Mouse (Mus musculus) kidney, embryonic 15.5 days (tissue): ENCODE measurements around the gene Kif6. TPM values are rescaled to one million over a fixed set of nuclear protein-coding genes. Genes with fewer than 3 reads are reported as not detected.
A peak's percentile ranks its signal among the peaks of the same experiment; 100 is the strongest.

Source experiments
- ATAC-seq: fragments of 200-750 bp; cut with Nextera tagmentation; replicated peaks from 2 replicates; pipeline ENCODE4 v1.8.0; 2017; ENCODE audit warnings: moderate TSS enrichment; ENCODE audit not compliant: low FRiP score
- H3K27ac ChIP-seq: fragments of 300-500 bp; sonication (generic); 2 replicates; pipeline ENCODE4 v1.5.1; 2015; ENCODE audit warnings: mild to moderate bottlenecking, inconsistent platforms
- H3K27me3 ChIP-seq: fragments of 300-500 bp; sonication (generic); 2 replicates; pipeline ENCODE4 v1.6.1; 2015; ENCODE audit warnings: inconsistent platforms
- H3K36me3 ChIP-seq: fragments of 300-500 bp; sonication (generic); 2 replicates; pipeline ENCODE4 v1.6.1; 2015; ENCODE audit warnings: inconsistent platforms
- H3K4me1 ChIP-seq: fragments of 300-500 bp; sonication (generic); 2 replicates; pipeline ENCODE4 v1.6.1; 2015; ENCODE audit warnings: inconsistent platforms
- H3K4me2 ChIP-seq: fragments of 300-500 bp; sonication (generic); 2 replicates; pipeline ENCODE4 v1.6.1; 2015; ENCODE audit warnings: moderate library complexity, mild to moderate bottlenecking, inconsistent platforms
- H3K4me3 ChIP-seq: fragments of 300-500 bp; sonication (generic); replicated peaks from 2 replicates; pipeline ENCODE4 v1.5.1; 2015; ENCODE audit warnings: mild to moderate bottlenecking, inconsistent platforms
- H3K9ac ChIP-seq: fragments of 300-500 bp; sonication (generic); 2 replicates; pipeline ENCODE4 v1.6.1; 2015; ENCODE audit warnings: mild to moderate bottlenecking, inconsistent platforms
- H3K9me3 ChIP-seq: fragments of 300-500 bp; sonication (generic); replicated peaks from 2 replicates; pipeline ENCODE4 v1.6.1; 2016; ENCODE audit warnings: inconsistent platforms
- WGBS: fragments of 180-500 bp; shearing (Covaris S2); methylation state at CpG from one replicate; pipeline ENCODE4 v1.1.7; 2015; ENCODE audit warnings: mixed read lengths; 5-methylcytosine and 5-hydroxymethylcytosine counted together
- polyA plus RNA-seq: library from polyadenylated mRNA; unstranded; fragments of >200 nt; fragmentation: Nextera tagmentation; extraction: Ambion mirVana; gene quantifications from 2 replicates; pipeline ENCODE4 v1.2.1, GENCODE M21; 2015

Kif6 gene
- polyA plus RNA-seq, 1 experiment from 2014 or later: 2.1 TPM

- no peaks in the 10 kb centered on the region for H3K9me3 ChIP-seq
- H3K4me2 ChIP-seq: no peak overlapping the region
- ATAC-seq: no peak
- H3K4me1 ChIP-seq: peaks cover 6% of the 10 kb centered on the region; the same call in 1 of the 2 replicates
- no peak overlapping the region for H3K9ac ChIP-seq
- H3K4me3 ChIP-seq: no peak overlapping the region
- 99% methylated on average over 2 of the region's 2 CpGs for WGBS
- H3K27me3 ChIP-seq: no peaks in the 10 kb centered on the region
- no peak overlapping the region for H3K27ac ChIP-seq
- no peaks in the 10 kb centered on the region for H3K36me3 ChIP-seq
Observed at GRCm38 (mm10) chr17:49726206-49726605, 111.3 kb downstream of the Kif6 start.

DNA sequence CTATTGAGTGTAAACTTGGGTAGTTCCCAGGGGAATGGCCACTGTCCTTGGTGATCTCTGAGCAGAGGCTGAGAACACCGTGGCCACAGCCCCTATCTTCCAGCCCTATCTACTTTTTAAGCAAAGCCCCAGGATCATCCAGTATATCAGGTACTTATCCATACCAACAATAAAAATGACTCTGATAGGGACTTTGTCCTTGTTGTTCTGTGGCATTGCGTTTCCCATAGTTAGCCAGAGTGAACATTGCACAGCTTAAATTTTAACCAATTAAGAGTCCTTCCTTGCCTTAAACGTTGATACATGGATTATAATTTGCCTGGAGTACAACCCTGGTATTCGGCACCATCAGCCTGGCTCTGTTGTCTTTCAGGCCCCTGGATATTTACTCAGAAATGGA is 112.0 kb downstream of the Kif6 start:
- Histone ChIP-seq H3K36me3 (no peaks in the 10 kb centered on the region), H3K9ac (no peak overlapping the region), H3K27ac (no peak overlapping the region), H3K9me3 (no peaks in the 10 kb centered on the region), H3K4me1 (peaks cover 6% of the 10 kb centered on the region; the same call in 1 of the 2 replicates), H3K4me2 (no peak overlapping the region), H3K4me3 (no peak overlapping the region), H3K27me3 (no peaks in the 10 kb centered on the region)
- no peak for ATAC-seq
- WGBS: 80% methylated on average over 4 of the region's 4 CpGs

DNA sequence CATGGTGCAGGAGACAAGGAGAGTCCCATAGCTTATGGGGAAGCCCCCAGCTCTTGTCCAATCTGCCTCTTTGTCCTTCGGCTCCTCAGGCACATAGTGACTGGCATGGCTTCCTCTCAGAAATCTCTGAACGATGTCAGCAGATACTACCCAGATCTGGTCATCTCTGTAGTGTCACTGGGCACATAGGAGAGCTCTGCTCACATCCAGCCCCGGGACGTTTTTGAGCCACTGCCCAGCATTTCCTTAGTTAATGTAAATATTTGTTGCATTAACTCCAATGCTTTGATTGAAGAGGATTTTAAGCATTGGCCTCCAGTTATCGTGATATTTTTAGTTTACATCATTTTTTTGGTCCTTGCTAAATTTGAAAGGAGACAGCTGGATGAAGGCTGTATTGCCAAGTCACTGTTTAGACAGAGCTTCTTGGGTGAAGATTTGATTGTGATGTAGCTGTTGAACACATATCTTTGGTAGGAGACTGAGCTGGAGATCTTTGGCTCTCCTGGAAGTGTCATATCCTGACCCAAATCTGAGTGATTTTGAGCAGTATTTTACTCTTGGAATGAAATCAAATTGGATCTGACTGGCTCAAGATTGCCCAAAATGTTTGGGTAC is 112.6 kb downstream of the Kif6 start:
- WGBS: 69% methylated on average over 5 of the region's 5 CpGs
- Histone ChIP-seq H3K4me2 (no peak overlapping the region), H3K27ac (no peak overlapping the region), H3K9me3 (no peaks in the 10 kb centered on the region), H3K4me3 (no peak overlapping the region), H3K4me1 (peaks cover 6% of the 10 kb centered on the region; the same call in 1 of the 2 replicates), H3K36me3 (no peaks in the 10 kb centered on the region), H3K9ac (no peak overlapping the region), H3K27me3 (no peaks in the 10 kb centered on the region)
- no peak for ATAC-seq

GRCm38 (mm10) chr17:49729856-49730255 is 114.9 kb downstream of the Kif6 start:
- Histone ChIP-seq H3K9ac (no peak overlapping the region), H3K4me1 (peaks cover 6% of the 10 kb centered on the region; the same call in 1 of the 2 replicates), H3K36me3 (no peaks in the 10 kb centered on the region), H3K27ac (no peak overlapping the region), H3K9me3 (no peaks in the 10 kb centered on the region), H3K27me3 (no peaks in the 10 kb centered on the region), H3K4me3 (no peak overlapping the region), H3K4me2 (no peak overlapping the region)
- ATAC-seq: no peak
- 88% methylated on average over 1 of the region's 1 CpGs for WGBS

DNA sequence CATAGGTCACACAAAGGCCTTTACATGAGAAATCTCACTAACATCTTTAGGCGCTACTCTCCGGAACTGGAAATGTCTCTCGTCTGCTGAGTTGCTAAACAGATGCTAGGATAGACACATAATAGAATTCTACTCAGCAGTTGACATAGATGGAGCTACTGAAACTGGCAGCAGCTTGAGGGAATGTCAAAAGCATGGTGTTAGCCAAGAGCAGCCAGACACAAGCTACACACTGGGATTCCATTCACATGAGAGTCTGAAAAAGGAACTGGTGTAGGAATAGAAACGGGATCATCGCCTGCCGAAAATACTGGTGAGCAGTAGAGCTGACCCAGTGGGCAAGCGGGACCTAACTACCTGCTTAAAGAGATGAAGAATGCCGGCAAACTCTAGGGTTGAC is 117.8 kb downstream of the Kif6 start:
- H3K27ac ChIP-seq: no peak overlapping the region
- H3K4me2 ChIP-seq: no peak overlapping the region
- no peaks in the 10 kb centered on the region; the same call in 1 of the 2 replicates for H3K9me3 ChIP-seq
- H3K4me1 ChIP-seq: no peaks in the 10 kb centered on the region
- no peak for ATAC-seq
- H3K4me3 ChIP-seq: no peak overlapping the region
- H3K27me3 ChIP-seq: no peaks in the 10 kb centered on the region
- WGBS: 94% methylated on average over 8 of the region's 8 CpGs
- H3K36me3 ChIP-seq: no peaks in the 10 kb centered on the region
- H3K9ac ChIP-seq: no peak overlapping the region

GRCm38 (mm10) chr17:49734079-49734478 is 119.1 kb downstream of the Kif6 start:
- no peak overlapping the region for H3K4me2 ChIP-seq
- no peaks in the 10 kb centered on the region for H3K36me3 ChIP-seq
- no peaks in the 10 kb centered on the region; the same call in 1 of the 2 replicates for H3K9me3 ChIP-seq
- no peak for ATAC-seq
- H3K27ac ChIP-seq: no peak overlapping the region
- WGBS: 81% methylated on average over 6 of the region's 6 CpGs
- H3K27me3 ChIP-seq: no peaks in the 10 kb centered on the region
- H3K9ac ChIP-seq: no peak overlapping the region
- H3K4me3 ChIP-seq: no peak overlapping the region
- peaks cover 3% of the 10 kb centered on the region; the same call in 1 of the 2 replicates for H3K4me1 ChIP-seq

DNA sequence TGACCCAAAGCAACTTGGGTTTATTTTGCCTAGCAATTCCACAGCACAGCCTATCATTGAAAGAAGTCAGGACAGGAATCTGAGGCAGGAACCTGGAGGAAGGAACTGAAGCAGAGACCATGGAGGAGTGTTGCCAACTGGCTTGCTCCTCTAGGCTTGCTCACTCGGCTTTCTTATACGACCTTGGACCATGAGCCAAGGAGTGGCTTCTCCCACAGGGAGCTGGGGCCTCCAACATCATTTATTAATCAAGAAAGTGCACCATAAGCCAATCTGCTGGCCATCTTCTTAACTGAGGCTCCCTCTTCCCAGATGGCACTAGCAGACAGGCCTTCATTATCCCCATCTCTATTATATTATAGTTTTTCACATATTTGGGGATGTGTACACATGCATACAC is 119.8 kb downstream of the Kif6 start:
- 81% methylated on average over 2 of the region's 2 CpGs for WGBS

GRCm38 (mm10) chr17:49736364-49736763 is 121.4 kb downstream of the Kif6 start:
- H3K36me3 ChIP-seq: no peaks in the 10 kb centered on the region
- peaks cover 3% of the 10 kb centered on the region; the same call in 1 of the 2 replicates for H3K4me1 ChIP-seq
- no peak overlapping the region for H3K27ac ChIP-seq
- WGBS: 83% methylated on average over 3 of the region's 3 CpGs
- H3K27me3 ChIP-seq: no peaks in the 10 kb centered on the region
- H3K9ac ChIP-seq: no peak overlapping the region
- no peaks in the 10 kb centered on the region; the same call in 1 of the 2 replicates for H3K9me3 ChIP-seq
- H3K4me2 ChIP-seq: no peak overlapping the region
- no peak for ATAC-seq
- H3K4me3 ChIP-seq: no peak overlapping the region

More for the DNA sequence above, 119.8 kb downstream of the Kif6 start:
- Histone ChIP-seq H3K4me1 (peaks cover 3% of the 10 kb centered on the region; the same call in 1 of the 2 replicates), H3K27ac (no peak overlapping the region), H3K36me3 (no peaks in the 10 kb centered on the region), H3K9ac (no peak overlapping the region), H3K9me3 (no peaks in the 10 kb centered on the region; the same call in 1 of the 2 replicates), H3K4me2 (no peak overlapping the region), H3K27me3 (no peaks in the 10 kb centered on the region), H3K4me3 (no peak overlapping the region)
- no peak for ATAC-seq

DNA sequence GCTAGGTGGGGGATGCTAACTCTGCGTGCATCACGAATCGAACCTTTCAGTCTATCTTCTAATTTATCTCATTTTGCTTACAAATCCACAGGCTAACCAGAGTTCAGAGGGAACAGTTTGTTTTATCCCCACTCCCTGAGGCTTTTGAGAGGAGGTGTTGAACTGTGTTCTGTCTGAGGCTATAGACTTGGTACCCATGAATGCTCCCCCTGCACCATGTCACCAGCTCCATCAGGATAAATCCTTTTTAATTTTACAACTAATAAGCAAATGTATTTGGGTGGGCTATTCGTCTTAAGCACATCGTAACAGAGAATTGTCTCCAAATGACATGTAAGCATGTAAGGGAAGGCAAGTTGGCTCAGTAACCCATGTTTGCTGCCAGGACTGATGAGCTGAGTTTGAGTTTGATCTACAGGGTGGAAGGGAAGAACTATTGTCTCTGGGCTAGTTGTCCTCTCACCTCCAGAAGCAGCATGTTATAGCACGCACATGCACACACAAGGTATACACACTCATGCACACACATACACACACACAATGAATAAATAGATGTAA is 122.4 kb downstream of the Kif6 start:
- Histone ChIP-seq H3K27ac (no peak overlapping the region), H3K4me1 (peaks cover 3% of the 10 kb centered on the region; the same call in 1 of the 2 replicates), H3K9me3 (no peaks in the 10 kb centered on the region; the same call in 1 of the 2 replicates), H3K4me3 (no peak overlapping the region), H3K9ac (no peak overlapping the region), H3K36me3 (no peaks in the 10 kb centered on the region), H3K4me2 (no peak overlapping the region), H3K27me3 (no peaks in the 10 kb centered on the region)
- WGBS: 90% methylated on average over 6 of the region's 6 CpGs
- no peak for ATAC-seq

GRCm38 (mm10) chr17:49738351-49738750 is 123.4 kb downstream of the Kif6 start:
- H3K4me2 ChIP-seq: no peak overlapping the region
- H3K27ac ChIP-seq: no peak overlapping the region
- no peak overlapping the region for H3K4me3 ChIP-seq
- no peaks in the 10 kb centered on the region for H3K27me3 ChIP-seq
- H3K4me1 ChIP-seq: peaks cover 3% of the 10 kb centered on the region; the same call in 1 of the 2 replicates
- no peaks in the 10 kb centered on the region; the same call in 1 of the 2 replicates for H3K9me3 ChIP-seq
- no peaks in the 10 kb centered on the region for H3K36me3 ChIP-seq
- 47% methylated on average over 11 of the region's 11 CpGs for WGBS
- H3K9ac ChIP-seq: no peak overlapping the region
- ATAC-seq: peak; percentile 25; the same call in 1 of the 2 replicates

DNA sequence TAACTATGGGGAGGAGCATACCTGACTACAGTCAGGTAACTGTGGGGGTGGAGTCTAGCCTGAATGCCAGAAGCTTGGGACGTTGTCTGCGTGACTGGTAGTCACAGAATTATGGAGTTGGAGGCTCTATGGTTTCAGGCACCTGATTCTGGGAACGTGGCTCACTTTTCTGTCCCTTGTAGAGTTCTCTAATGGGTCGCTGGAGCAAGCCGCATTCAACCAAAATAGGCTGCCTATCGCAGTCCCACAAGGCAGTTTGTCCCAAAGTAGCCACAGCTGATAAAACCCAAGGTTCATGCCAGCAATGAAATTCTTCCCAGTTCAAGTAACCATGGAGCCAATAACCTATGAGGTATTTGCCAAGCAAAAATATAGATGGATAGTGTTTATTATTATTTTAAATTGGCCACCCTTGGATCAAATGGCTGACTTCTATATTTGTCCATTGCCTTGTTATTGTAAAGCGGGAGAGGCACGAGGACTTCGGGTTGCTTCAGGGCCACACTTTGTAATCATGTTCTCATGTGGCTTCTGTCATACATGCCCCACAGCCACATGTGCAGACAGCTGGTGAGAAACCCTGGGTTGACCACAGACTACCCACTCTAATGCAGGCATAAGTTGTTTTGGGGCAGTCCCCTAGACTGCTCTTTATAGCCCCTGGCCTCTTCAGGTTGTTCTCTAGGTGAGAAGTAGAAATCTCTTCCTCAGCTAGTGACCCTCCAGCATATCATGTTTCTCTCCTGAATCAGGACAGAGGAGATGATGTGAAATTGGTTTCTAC is 125.2 kb downstream of the Kif6 start:
- Histone ChIP-seq H3K27ac (no peak overlapping the region), H3K9me3 (no peaks in the 10 kb centered on the region; the same call in 1 of the 2 replicates), H3K9ac (no peak overlapping the region), H3K4me1 (peaks cover 3% of the 10 kb centered on the region; the same call in 1 of the 2 replicates), H3K36me3 (no peaks in the 10 kb centered on the region), H3K4me3 (no peak overlapping the region), H3K27me3 (no peaks in the 10 kb centered on the region), H3K4me2 (no peak overlapping the region)
- no peak for ATAC-seq
- 88% methylated on average over 9 of the region's 9 CpGs for WGBS

DNA sequence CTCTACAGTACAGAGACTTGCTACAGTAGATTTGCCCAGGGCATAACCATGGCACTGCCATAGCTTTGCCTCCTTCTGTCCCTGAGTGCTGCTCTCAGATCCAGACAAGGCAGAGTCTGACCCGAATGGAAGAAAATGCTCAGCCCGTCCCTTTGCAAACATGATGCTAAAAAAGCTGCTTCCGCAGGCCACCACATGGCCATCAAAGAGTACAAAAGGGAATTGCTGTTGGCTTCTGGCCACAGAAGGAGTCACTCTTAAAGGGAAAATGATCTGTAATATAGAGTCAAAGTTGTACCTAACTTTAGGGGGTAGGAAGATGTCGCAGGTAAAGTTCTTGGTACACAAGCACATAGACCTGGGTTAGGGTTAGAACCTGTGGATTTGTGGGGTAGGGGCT is 126.2 kb downstream of the Kif6 start:
- no peak overlapping the region for H3K4me2 ChIP-seq
- H3K27ac ChIP-seq: no peak overlapping the region
- ATAC-seq: no peak
- no peaks in the 10 kb centered on the region for H3K27me3 ChIP-seq
- peaks cover 3% of the 10 kb centered on the region; the same call in 1 of the 2 replicates for H3K4me1 ChIP-seq
- H3K9me3 ChIP-seq: no peaks in the 10 kb centered on the region; the same call in 1 of the 2 replicates
- no peak overlapping the region for H3K4me3 ChIP-seq
- H3K36me3 ChIP-seq: no peaks in the 10 kb centered on the region
- H3K9ac ChIP-seq: no peak overlapping the region
- WGBS: 79% methylated on average over 4 of the region's 4 CpGs
